Mouse (Mus musculus): ENCODE results near the gene Efs. TPM values are rescaled to one million over a fixed set of nuclear protein-coding genes. Genes with fewer than 3 reads are reported as not detected.

Efs gene
- under 1 TPM in 1 of 2 experiments, not detected in 1; 0.05 TPM for polyA plus RNA-seq (2012; fragmentation: generic; extraction: Trizol)

GRCm38 (mm10) chr14:54925349-54926342 is at the start of gene Efs:
Efs (minus strand) TSS chr14:54926126.

DNA sequence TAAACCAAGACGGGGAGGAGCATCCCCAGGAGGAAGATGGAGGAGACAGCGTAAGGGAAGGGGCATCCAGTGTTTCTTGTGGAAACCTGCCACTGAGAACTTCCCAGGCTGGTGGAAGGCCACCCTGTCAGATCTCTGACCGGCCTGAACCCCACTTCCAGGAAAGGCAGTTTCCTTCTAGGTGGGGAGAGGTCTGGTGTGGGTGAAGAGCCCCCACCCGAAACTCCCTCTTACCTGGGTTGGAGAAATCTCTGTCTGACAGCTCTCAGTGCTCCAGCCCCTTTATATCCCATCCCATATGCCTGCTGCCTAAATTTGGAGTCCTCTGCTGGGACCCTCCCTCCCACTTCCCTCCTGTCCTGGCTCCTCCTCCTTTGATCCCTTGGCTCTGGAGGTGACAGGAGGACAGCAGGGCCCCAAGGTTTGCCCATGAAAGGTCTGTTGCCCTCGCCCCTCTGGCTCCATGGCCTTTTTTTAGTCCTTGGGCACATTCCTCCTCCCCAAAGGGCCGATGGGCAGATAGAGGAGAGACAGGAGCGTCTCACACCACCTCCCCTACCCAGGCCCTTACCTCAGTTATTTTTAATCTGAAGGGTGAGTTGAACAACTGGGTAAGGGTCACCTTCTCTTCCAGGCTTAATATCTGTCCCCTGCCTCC is 40.5 kb upstream of the Efs start, which contains the start of gene Myh6:
Gene Myh6, minus strand, starts transcription at position 608 of the 658 bp plus-strand sequence.

DNA sequence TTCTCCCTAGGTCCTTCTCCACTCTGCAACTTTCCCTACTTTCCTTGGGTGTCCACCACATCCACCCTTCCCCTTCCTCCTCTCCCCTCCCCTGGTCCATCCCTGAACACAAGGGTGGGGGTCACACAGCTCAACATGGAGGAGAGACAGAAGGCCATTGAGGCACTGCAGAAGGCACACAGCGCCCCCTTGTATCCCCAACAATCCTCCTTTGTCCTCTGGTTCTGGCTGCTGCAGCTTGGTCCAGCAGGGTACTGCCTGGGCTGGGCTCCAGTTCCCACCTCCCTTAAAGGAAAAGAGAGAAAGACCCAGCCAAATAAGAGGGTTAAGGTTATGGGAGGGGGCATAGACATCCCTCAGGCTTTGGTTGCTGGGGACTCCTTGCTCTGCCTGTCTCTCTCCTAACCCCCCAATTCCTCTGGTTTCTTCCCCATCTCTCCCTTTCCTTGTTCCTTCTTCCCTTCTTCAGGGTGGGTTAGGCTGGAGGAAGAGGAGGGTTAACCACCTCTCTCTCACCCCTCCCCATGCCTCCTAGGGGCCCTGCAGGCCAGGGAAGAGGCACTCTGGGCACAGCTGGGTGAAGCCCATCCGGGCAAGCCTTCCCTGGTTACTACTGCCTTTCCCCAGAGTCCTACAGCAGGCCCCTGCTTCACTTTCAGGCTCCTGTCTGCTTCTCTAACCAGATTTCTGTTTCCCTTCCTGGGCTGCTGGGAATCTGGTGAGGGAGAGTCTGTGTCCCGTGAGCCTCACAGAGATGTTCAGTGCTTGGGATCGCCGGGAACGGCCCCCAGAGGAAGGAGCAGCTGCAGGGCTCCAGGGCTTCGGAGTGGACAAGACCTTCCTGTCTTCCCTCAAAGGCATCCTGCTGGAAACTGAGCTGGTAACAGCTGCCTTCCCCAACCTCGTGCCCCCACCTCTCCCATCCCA is 10.2 kb upstream of the Efs start, which contains the start of gene Cmtm5:
Gene Cmtm5, plus strand, starts transcription at position 358 of the 927 bp plus-strand sequence.

GRCm38 (mm10) chr14:54932645-54933150 is 6.8 kb upstream of the Efs start, which contains the start of gene Il25:
Il25 (plus strand) TSS chr14:54932695.

GRCm38 (mm10) chr14:54912886-54913285 is 13.0 kb downstream of the Efs start, which contains the start of gene Slc22a17:
Slc22a17 (minus strand) TSS chr14:54913132.

DNA sequence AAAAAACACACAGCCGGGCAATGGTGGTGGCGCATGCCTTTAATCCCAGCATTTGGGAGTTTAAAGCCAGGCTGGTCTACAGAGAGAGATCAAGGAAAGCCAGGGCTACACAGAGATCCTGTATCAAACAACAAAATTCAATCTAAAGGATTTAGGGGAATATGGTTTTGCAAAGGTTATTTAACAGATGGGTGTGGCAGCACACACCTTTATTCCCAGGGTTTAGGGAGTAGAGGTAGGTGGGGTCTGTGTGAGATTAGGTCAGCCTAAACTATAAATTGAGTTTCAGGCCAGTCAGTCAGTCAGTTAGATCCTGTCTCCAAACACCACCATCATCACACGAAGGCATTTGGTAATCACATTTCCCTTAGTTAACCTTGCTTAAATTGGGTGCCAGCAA is 33.7 kb downstream of the Efs start, which contains the start of gene Pabpn1:
Gene Pabpn1, plus strand, starts transcription at position 301 of the 400 bp plus-strand sequence.

GRCm38 (mm10) chr14:54883154-54884021 is 42.5 kb downstream of the Efs start, which contains the start of the genes Bcl2l2 and Gm20521:
Bcl2l2 (plus strand) TSS chr14:54883377.
Gm20521 (plus strand) TSS chr14:54883441.

GRCm38 (mm10) chr14:54877048-54877715 is 48.7 kb downstream of the Efs start, which contains the start of gene Ppp1r3e:
Ppp1r3e (minus strand) TSS chr14:54877550.

DNA sequence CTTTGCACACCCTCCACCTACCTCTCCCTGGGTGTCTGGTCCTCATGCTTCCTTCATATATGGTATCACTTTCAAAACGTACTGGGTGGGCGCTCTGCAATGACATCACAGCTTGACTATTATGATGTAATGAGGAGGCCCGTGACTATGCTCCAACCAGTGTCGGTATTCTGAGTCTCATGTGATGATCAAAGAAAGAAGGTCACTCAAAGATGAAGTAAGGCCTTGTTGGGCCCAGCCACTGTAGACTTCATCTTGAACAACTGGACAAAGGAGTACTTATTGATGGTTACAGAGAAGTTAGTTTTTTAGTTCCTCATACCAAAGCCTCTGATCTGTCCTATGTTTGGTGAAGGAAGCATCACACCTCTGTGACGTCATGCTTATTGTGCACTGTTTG is 55.1 kb downstream of the Efs start, which contains the start of gene Homez:
Gene Homez, minus strand, starts transcription at position 101 of the 400 bp plus-strand sequence.

Other genes starting within 250 kb of the Efs start
- 10 to 100 TPM in 1 of 2 experiments, 1 to 10 TPM in 1; 7.4 to 30.1 TPM for gene 1700123O20Rik, start 239.9 kb downstream of the Efs start, polyA plus RNA-seq (2012; fragmentation: generic; extraction: Trizol)
- gene Acin1, start 239.2 kb downstream of the Efs start, polyA plus RNA-seq (2012; fragmentation: generic; extraction: Trizol): 10 to 100 TPM; 31.4 to 94.4 TPM
- gene Gm29776, start 227.3 kb downstream of the Efs start, polyA plus RNA-seq (2012; fragmentation: generic; extraction: Trizol): under 1 TPM in 1 of 2 experiments, not detected in 1; 0.06 TPM
- not detected for gene Cebpe, start 214.0 kb downstream of the Efs start, polyA plus RNA-seq (2012; fragmentation: generic; extraction: Trizol)
- under 1 TPM in 1 of 2 experiments, not detected in 1; 0.01 TPM for gene Slc7a8, start 144.2 kb downstream of the Efs start, polyA plus RNA-seq (2012; fragmentation: generic; extraction: Trizol)
- gene Rnf212b, start 112.0 kb downstream of the Efs start, polyA plus RNA-seq (2012; fragmentation: generic; extraction: Trizol): not detected
- 1 to 10 TPM in 1 of 2 experiments, under 1 TPM in 1; 0.33 to 2.6 TPM for gene Homez, start 55.2 kb downstream of the Efs start, polyA plus RNA-seq (2012; fragmentation: generic; extraction: Trizol)
- gene Ppp1r3e, start 48.6 kb downstream of the Efs start, polyA plus RNA-seq (2012; fragmentation: generic; extraction: Trizol): under 1 TPM; 0.53 to 0.73 TPM
- 10 to 100 TPM in 1 of 2 experiments, 1 to 10 TPM in 1; 2.4 to 13.8 TPM for gene Bcl2l2, start 42.7 kb downstream of the Efs start, polyA plus RNA-seq (2012; fragmentation: generic; extraction: Trizol)
- 1 to 10 TPM in 1 of 2 experiments, under 1 TPM in 1; 0.08 to 1.2 TPM for gene Gm20521, start 42.7 kb downstream of the Efs start, polyA plus RNA-seq (2012; fragmentation: generic; extraction: Trizol)
- gene Pabpn1, start 33.6 kb downstream of the Efs start, polyA plus RNA-seq (2012; fragmentation: generic; extraction: Trizol): 100 to 1,000 TPM in 1 of 2 experiments, 10 to 100 TPM in 1; 99.1 to 108 TPM
- gene Slc22a17, start 13.0 kb downstream of the Efs start, polyA plus RNA-seq (2012; fragmentation: generic; extraction: Trizol): under 1 TPM; 0.01 to 0.37 TPM
- not detected for gene Il25, start 6.6 kb upstream of the Efs start, polyA plus RNA-seq (2012; fragmentation: generic; extraction: Trizol)
- not detected for gene Cmtm5, start 10.1 kb upstream of the Efs start, polyA plus RNA-seq (2012; fragmentation: generic; extraction: Trizol)
- gene Myh6, start 40.8 kb upstream of the Efs start, polyA plus RNA-seq (2012; fragmentation: generic; extraction: Trizol): not detected
- not detected for gene Gm17428, start 50.8 kb upstream of the Efs start, polyA plus RNA-seq (2012; fragmentation: generic; extraction: Trizol)
- gene Myh7, start 68.5 kb upstream of the Efs start, polyA plus RNA-seq (2012; fragmentation: generic; extraction: Trizol): under 1 TPM; 0.05 to 0.07 TPM
- 10 to 100 TPM; 11.8 to 40.7 TPM for gene Ngdn, start 89.3 kb upstream of the Efs start, polyA plus RNA-seq (2012; fragmentation: generic; extraction: Trizol)
- under 1 TPM; 0.08 to 0.59 TPM for gene Zfhx2, start 166.2 kb upstream of the Efs start, polyA plus RNA-seq (2012; fragmentation: generic; extraction: Trizol)
- 10 to 100 TPM in 1 of 2 experiments, 1 to 10 TPM in 1; 3.1 to 11.9 TPM for gene Thtpa, start 168.7 kb upstream of the Efs start, polyA plus RNA-seq (2012; fragmentation: generic; extraction: Trizol)
- gene Ap1g2, start 180.5 kb upstream of the Efs start, polyA plus RNA-seq (2012; fragmentation: generic; extraction: Trizol): 1 to 10 TPM; 4.9 to 6.1 TPM
- under 1 TPM in 1 of 2 experiments, not detected in 1; 0.01 TPM for gene Jph4, start 190.8 kb upstream of the Efs start, polyA plus RNA-seq (2012; fragmentation: generic; extraction: Trizol)

All from C3H10T1/2 (cell line).